Mouse (Mus musculus) spleen, adult 2 months (tissue): ENCODE data around the gene Gm17720.

Experiments
- CTCF ChIP-seq: fragments of 200-500 bp; IDR thresholded peaks from 2 replicates; pipeline ENCODE4 v1.5.1; 2011; ENCODE audit warnings: mild to moderate bottlenecking, inconsistent platforms; ENCODE audit not compliant: insufficient read depth, insufficient read length, insufficient replicate concordance; ENCODE audit errors: extremely low read depth
- POLR2A ChIP-seq: fragments of 200-500 bp; IDR thresholded peaks from 2 replicates; pipeline ENCODE4 v1.6.1; 2011; ENCODE audit warnings: low read depth, low read length, inconsistent platforms

GRCm38 (mm10) chr8:110065676-110066075 is 36.9 kb downstream of the Gm17720 start:
- TF ChIP-seq CTCF (no peak), POLR2A (no peak)
